Mouse (Mus musculus): ENCODE data around the gene Kidins220.

DNA sequence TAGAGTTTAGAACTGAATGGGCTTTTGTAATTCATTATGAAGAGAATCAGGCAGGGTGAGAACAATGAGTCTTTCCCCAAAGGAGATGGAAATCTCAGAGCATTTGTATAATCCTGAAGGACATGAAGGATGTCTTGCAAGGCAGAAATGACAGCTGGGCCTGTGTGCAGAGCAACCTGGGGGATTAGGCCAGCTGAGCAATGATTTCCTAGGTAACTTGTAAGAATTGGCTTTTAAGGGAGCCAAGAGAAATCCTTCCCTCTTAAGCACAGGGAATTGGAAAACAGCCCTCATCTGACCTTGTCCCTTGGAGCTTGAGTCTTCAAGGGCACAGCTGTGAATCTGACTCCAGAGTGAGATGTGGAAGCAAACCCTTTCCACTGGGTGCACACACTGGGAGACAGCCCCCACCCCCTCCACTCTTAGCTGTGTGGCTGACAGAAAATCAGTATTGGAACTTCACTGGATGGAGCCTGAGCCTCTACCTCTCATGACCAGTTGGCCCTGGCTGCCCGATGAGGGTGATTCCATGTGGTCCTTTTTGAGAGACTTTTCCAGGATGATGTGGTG is 41.4 kb upstream of the Kidins220 start:
- TF ChIP-seq POLR2A (IDR thresholded peaks at IDR 0.05; ENCODE audit: borderline replicate concordance, low read depth, low read length): no peak
- TF ChIP-seq CTCF (IDR thresholded peaks at IDR 0.05; ENCODE audit: low read depth, low read length): no peak
